Comparison of ENCODE assay signal across 15 mouse cellular contexts in genomic region chr4:125270951-125271350, GRCm38 (mm10).
"Had no signal": no experiment of that assay in that cellular context is flagged by ENCODE, and none has a peak within 500 bp of the region (broad histone marks: within the 10 kb centered on the region; RNA-seq: fewer than 3 reads in every experiment).

No protein-coding gene starts in this region.

- H3K4me3 ChIP-seq: neural tube, embryonic 13.5 days; stomach, embryonic 15.5 days had no signal

- DNase-seq: retina, postnatal 1 day; right cerebral cortex, adult 18-20 months; right cerebral cortex, postnatal 14 days; right cerebral cortex, postnatal 25 days; right cerebral cortex, postnatal 4 days; spleen, adult 18-20 months; thymus, adult 18-20 months; thymus, adult 2 months; thymus, postnatal 14 days; thymus, postnatal 25 days; thymus, postnatal 36 days; thymus, postnatal 4 days had no signal

- H3K9me3 ChIP-seq: neural tube, embryonic 13.5 days; stomach, embryonic 15.5 days had no signal

- H3K4me1 ChIP-seq: stomach, embryonic 15.5 days had no signal

- H3K9ac ChIP-seq: neural tube, embryonic 13.5 days; stomach, embryonic 15.5 days had no signal

- H3K27ac ChIP-seq: neural tube, embryonic 13.5 days; stomach, embryonic 15.5 days; stomach, postnatal 0 days had no signal

- H3K4me2 ChIP-seq: neural tube, embryonic 13.5 days; stomach, embryonic 15.5 days had no signal

- H3K36me3 ChIP-seq: neural tube, embryonic 13.5 days; stomach, embryonic 15.5 days had no signal
